Mouse (Mus musculus): ENCODE results near the gene Cdc6. TPM values are rescaled to one million over a fixed set of nuclear protein-coding genes. Genes with fewer than 3 reads are reported as not detected.
A peak's percentile ranks its signal among the peaks of the same experiment; 100 is the strongest.

The Cdc6 gene
- polyA plus RNA-seq, 1 experiment from 2014 or later: 12.3 TPM

GRCm38 (mm10) chr11:98924633-98925175, 17.1 kb downstream of the Cdc6 start:
- peaks cover 47% of the 10 kb centered on the region for H3K4me1 ChIP-seq (replicated peaks; ENCODE audit: insufficient read depth, low read length)
- no peak for ATAC-seq (replicated peaks; ENCODE audit: low FRiP score, low read depth)
- no peaks in the 10 kb centered on the region for H3K36me3 ChIP-seq (ENCODE audit: insufficient read depth, low read length)
- 51% methylated on average over 5 of the region's 5 CpGs for WGBS
- H3K9ac ChIP-seq (ENCODE audit: low read depth, low read length): no peak overlapping the region
- no peak for DNase-seq (ENCODE audit: low spot score)
- H3K27me3 ChIP-seq (ENCODE audit: insufficient read depth, low read length): no peaks in the 10 kb centered on the region
- no peaks in the 10 kb centered on the region for H3K9me3 ChIP-seq (replicated peaks; ENCODE audit: low read length)
- H3K4me3 ChIP-seq (replicated peaks; ENCODE audit: low read depth, low read length): no peak overlapping the region
- peak overlapping the region; percentile 86 for H3K27ac ChIP-seq
- TF ChIP-seq CTCF (IDR thresholded peaks at IDR 0.05; ENCODE audit: low read depth): no peak
- no peak overlapping the region for H3K4me2 ChIP-seq (ENCODE audit: low read length)

GRCm38 (mm10) chr11:98925265-98925721, 17.7 kb downstream of the Cdc6 start:
- H3K4me3 ChIP-seq (replicated peaks; ENCODE audit: low read depth, low read length): no peak overlapping the region
- no peak for TF ChIP-seq CTCF (IDR thresholded peaks at IDR 0.05; ENCODE audit: low read depth)
- DNase-seq (ENCODE audit: low spot score) (no peak), ATAC-seq (replicated peaks; ENCODE audit: low FRiP score, low read depth) (no peak)
- peaks cover 53% of the 10 kb centered on the region for H3K4me1 ChIP-seq (replicated peaks; ENCODE audit: insufficient read depth, low read length)
- WGBS: 13% methylated on average over 10 of the region's 10 CpGs
- H3K27ac ChIP-seq: peak overlapping the region; percentile 86
- H3K27me3 ChIP-seq (ENCODE audit: insufficient read depth, low read length): no peaks in the 10 kb centered on the region
- no peak overlapping the region for H3K9ac ChIP-seq (ENCODE audit: low read depth, low read length)
- no peaks in the 10 kb centered on the region for H3K9me3 ChIP-seq (replicated peaks; ENCODE audit: low read length)
- no peaks in the 10 kb centered on the region for H3K36me3 ChIP-seq (ENCODE audit: insufficient read depth, low read length)
- H3K4me2 ChIP-seq (ENCODE audit: low read length): no peak overlapping the region

- no peak for TF ChIP-seq CTCF (IDR thresholded peaks at IDR 0.05; ENCODE audit: low read depth)
- DNase-seq (ENCODE audit: low spot score) (peak; percentile 70), ATAC-seq (replicated peaks; ENCODE audit: low FRiP score, low read depth) (no peak)
- Histone ChIP-seq H3K9ac (ENCODE audit: low read depth, low read length) (no peak overlapping the region), H3K27me3 (ENCODE audit: insufficient read depth, low read length) (no peaks in the 10 kb centered on the region), H3K4me1 (replicated peaks; ENCODE audit: insufficient read depth, low read length) (peaks cover 59% of the 10 kb centered on the region), H3K4me3 (replicated peaks; ENCODE audit: low read depth, low read length) (no peak overlapping the region), H3K9me3 (replicated peaks; ENCODE audit: low read length) (no peaks in the 10 kb centered on the region), H3K36me3 (ENCODE audit: insufficient read depth, low read length) (no peaks in the 10 kb centered on the region), H3K27ac (peak overlapping the region; percentile 86), H3K4me2 (ENCODE audit: low read length) (peak overlapping the region; percentile 10; the same call in 1 of the 2 replicates)
- 9% methylated on average over 12 of the region's 12 CpGs for WGBS
Measured at GRCm38 (mm10) chr11:98925868-98926311, 18.3 kb downstream of the Cdc6 start.

- DNase-seq (ENCODE audit: low spot score): no peak
Measured at GRCm38 (mm10) chr11:98926553-98926952, 19.0 kb downstream of the Cdc6 start.

DNA sequence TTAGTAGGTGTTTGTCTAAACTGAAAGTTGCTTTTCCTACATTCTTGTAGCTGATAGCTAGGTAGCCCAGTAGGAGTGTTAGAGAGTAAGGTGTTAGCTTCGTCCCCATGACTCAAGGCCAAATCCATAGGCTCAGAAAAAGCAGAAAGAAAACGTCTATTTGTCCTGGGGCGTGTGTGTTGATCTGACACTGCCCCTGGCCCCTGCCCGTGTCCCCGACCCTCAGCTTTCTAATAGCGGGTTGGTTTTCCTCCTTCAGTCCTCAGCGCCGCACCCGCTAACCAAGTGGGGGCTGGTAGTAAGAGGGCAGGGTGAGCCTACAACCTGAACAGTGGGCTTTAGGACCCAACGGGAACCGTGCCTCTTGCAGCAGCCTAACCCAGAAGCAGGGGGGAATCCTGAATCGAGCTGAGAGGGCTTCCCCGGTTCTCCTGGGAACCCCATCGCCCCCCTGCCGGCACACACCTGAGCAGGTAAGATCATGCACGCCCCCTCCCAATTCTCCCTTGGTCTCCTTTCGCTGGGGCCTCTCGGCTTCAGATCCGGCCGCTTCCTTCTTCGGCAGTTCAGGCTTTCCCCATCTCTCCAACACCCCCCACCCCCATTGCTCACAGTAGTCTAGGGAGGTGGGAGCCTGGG, 20.0 kb downstream of the Cdc6 start, which contains the start of gene Rara:
Rara (plus strand) TSS at position 381 of the 639 bp plus-strand sequence.
- no peak for DNase-seq (ENCODE audit: low spot score)
- Histone ChIP-seq H3K9ac (ENCODE audit: low read depth, low read length) (peak within 1 kb of the TSS; percentile 67), H3K27me3 (ENCODE audit: insufficient read depth, low read length) (no peaks in the 10 kb centered on the region), H3K4me1 (replicated peaks; ENCODE audit: insufficient read depth, low read length) (peaks cover 73% of the 10 kb centered on the region), H3K4me2 (ENCODE audit: low read length) (peak within 1 kb of the TSS; percentile 84), H3K36me3 (ENCODE audit: insufficient read depth, low read length) (no peaks in the 10 kb centered on the region), H3K4me3 (replicated peaks; ENCODE audit: low read depth, low read length) (peak within 1 kb of the TSS; percentile 57), H3K27ac (peak within 1 kb of the TSS; percentile 86), H3K9me3 (replicated peaks; ENCODE audit: low read length) (no peaks in the 10 kb centered on the region)
- TF ChIP-seq CTCF (IDR thresholded peaks at IDR 0.05; ENCODE audit: low read depth): no peak
- no peak for ATAC-seq (replicated peaks; ENCODE audit: low FRiP score, low read depth)
- 12% methylated on average over 21 of the region's 21 CpGs for WGBS

More at GRCm38 (mm10) chr11:98926553-98926952, 19.0 kb downstream of the Cdc6 start:
- Histone ChIP-seq H3K4me2 (ENCODE audit: low read length) (peak overlapping the region; percentile 10; the same call in 1 of the 2 replicates), H3K27ac (peak overlapping the region; percentile 86), H3K4me1 (replicated peaks; ENCODE audit: insufficient read depth, low read length) (peaks cover 65% of the 10 kb centered on the region), H3K27me3 (ENCODE audit: insufficient read depth, low read length) (no peaks in the 10 kb centered on the region), H3K36me3 (ENCODE audit: insufficient read depth, low read length) (no peaks in the 10 kb centered on the region), H3K9me3 (replicated peaks; ENCODE audit: low read length) (no peaks in the 10 kb centered on the region), H3K4me3 (replicated peaks; ENCODE audit: low read depth, low read length) (no peak overlapping the region), H3K9ac (ENCODE audit: low read depth, low read length) (no peak overlapping the region)
- no peak for TF ChIP-seq CTCF (IDR thresholded peaks at IDR 0.05; ENCODE audit: low read depth)
- ATAC-seq (replicated peaks; ENCODE audit: low FRiP score, low read depth): no peak
- 69% methylated on average over 7 of the region's 7 CpGs for WGBS

GRCm38 (mm10) chr11:98928186-98928893, 20.7 kb downstream of the Cdc6 start:
- peaks cover 78% of the 10 kb centered on the region for H3K4me1 ChIP-seq (replicated peaks; ENCODE audit: insufficient read depth, low read length)
- H3K9me3 ChIP-seq (replicated peaks; ENCODE audit: low read length): no peaks in the 10 kb centered on the region
- 17% methylated on average over 12 of the region's 12 CpGs for WGBS
- H3K9ac ChIP-seq (ENCODE audit: low read depth, low read length): peak overlapping the region; percentile 67
- peak overlapping the region; percentile 57 for H3K4me3 ChIP-seq (replicated peaks; ENCODE audit: low read depth, low read length)
- TF ChIP-seq CTCF (IDR thresholded peaks at IDR 0.05; ENCODE audit: low read depth): no peak
- no peaks in the 10 kb centered on the region for H3K36me3 ChIP-seq (ENCODE audit: insufficient read depth, low read length)
- H3K4me2 ChIP-seq (ENCODE audit: low read length): peak overlapping the region; percentile 84
- H3K27ac ChIP-seq: peak overlapping the region; percentile 71
- DNase-seq (ENCODE audit: low spot score) (no peak), ATAC-seq (replicated peaks; ENCODE audit: low FRiP score, low read depth) (peak; percentile 29; the same call in 1 of the 2 replicates)
- H3K27me3 ChIP-seq (ENCODE audit: insufficient read depth, low read length): no peaks in the 10 kb centered on the region
